Mouse (Mus musculus) small intestine, adult 2 months (tissue): ENCODE measurements around the gene Hspbp1.

Experiments used
- CTCF ChIP-seq: fragments of 200-500 bp; IDR thresholded peaks from 2 replicates; pipeline ENCODE4 v1.5.1; 2012; ENCODE audit warnings: low read depth, mild to moderate bottlenecking, control low read depth, inconsistent platforms, low read length, moderate library complexity, mixed read lengths; ENCODE audit not compliant: insufficient replicate concordance, insufficient read length; ENCODE audit errors: extremely low read depth
- POLR2A ChIP-seq: fragments of 200-500 bp; IDR thresholded peaks from 2 replicates; pipeline ENCODE4 v1.6.1; 2012; ENCODE audit warnings: low read depth, mild to moderate bottlenecking, control low read depth, inconsistent platforms, low read length, moderate library complexity

DNA sequence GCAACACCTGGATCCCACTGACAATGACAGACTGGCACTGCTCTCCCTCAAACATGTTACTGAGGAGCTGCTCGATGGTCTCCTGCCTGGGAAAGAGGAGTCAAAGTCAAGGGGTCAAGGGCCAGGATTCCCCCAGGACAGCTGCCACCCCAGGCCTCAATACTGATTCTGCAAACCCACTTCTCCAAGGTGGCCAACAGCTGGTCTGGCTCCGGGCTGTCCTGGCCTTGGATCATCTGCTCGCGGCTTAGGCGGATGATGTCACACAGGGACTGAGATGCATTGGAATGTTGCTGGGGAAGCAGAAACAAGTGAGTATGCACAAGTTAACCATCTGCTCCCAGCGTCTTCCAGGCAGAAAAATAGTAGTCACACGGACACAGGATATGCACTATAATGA is 42.9 kb downstream of the Hspbp1 start:
- no peak for TF ChIP-seq POLR2A
- no peak for TF ChIP-seq CTCF
